ENCODE assay signal across 10 mouse cellular contexts in genomic region chr7:74108347-74108746, GRCm38 (mm10).
DNase-seq lines count a peak whose midpoint lies in the region; ATAC-seq lines count a peak whose summit lies in the region.
"Had no signal": no experiment of that assay in that cellular context is flagged by ENCODE, and none has a peak within 500 bp of the region (broad histone marks: within the 10 kb centered on the region; RNA-seq: fewer than 3 reads in every experiment).

No protein-coding gene starts in this region.

- H3K9me3 ChIP-seq in kidney, embryonic 15.5 days (replicated peaks), result no peaks in the 10 kb centered on the region
- H3K9me3 ChIP-seq: midbrain, embryonic 12.5 days had no signal

- ATAC-seq in cerebellum, adult (ENCODE audit: insufficient number of reproducible peaks, low FRiP score, low TSS enrichment), result no peak
- ATAC-seq in kidney, embryonic 15.5 days (replicated peaks; ENCODE audit: low FRiP score), result 0 out of 2 replicates have a peak, but pooled peaks have one; percentile 9

- H3K9ac ChIP-seq in kidney, embryonic 15.5 days, result no peak overlapping the region
- H3K9ac ChIP-seq: midbrain, embryonic 12.5 days had no signal

- WGBS in kidney, embryonic 15.5 days, result 64% methylated on average over 3 of the region's 3 CpGs

- no peaks in the 10 kb centered on the region for H3K36me3 ChIP-seq in kidney, embryonic 15.5 days
- H3K36me3 ChIP-seq: midbrain, embryonic 12.5 days had no signal

- no peak overlapping the region for H3K4me2 ChIP-seq in kidney, embryonic 15.5 days
- H3K4me2 ChIP-seq: midbrain, embryonic 12.5 days had no signal

- no peak overlapping the region for H3K4me3 ChIP-seq in kidney, embryonic 15.5 days (replicated peaks)
- H3K4me3 ChIP-seq: midbrain, embryonic 12.5 days had no signal

- H3K27me3 ChIP-seq in kidney, embryonic 15.5 days, result no peaks in the 10 kb centered on the region
- H3K27me3 ChIP-seq: midbrain, embryonic 12.5 days had no signal

- H3K4me1 ChIP-seq in kidney, embryonic 15.5 days, result peaks cover 11% of the 10 kb centered on the region; the same call in 1 of the 2 replicates
- H3K4me1 ChIP-seq: midbrain, embryonic 12.5 days had no signal

- H3K27ac ChIP-seq in kidney, embryonic 15.5 days, result peak overlapping the region; percentile 68
- H3K27ac ChIP-seq: midbrain, embryonic 12.5 days had no signal

- DNase-seq in cerebellum, adult 9-10 months, result peak; percentile 4
- no peak for DNase-seq in kidney, adult 18-20 months
- peak; percentile 16 for DNase-seq in ES-CJ7 (ENCODE audit: low read depth, low spot score)
- peak; percentile 10 for DNase-seq in kidney, postnatal 14 days
- no peak for DNase-seq in thymus, postnatal 0 days (ENCODE audit: low spot score)
- no peak for DNase-seq in gastrocnemius, adult 18-20 months (ENCODE audit: low spot score)
- DNase-seq: B cell, adult 2 months had no signal

Comparison
In these comparisons a context has a peak if more than half of its experiments do, and no peak if none do; other contexts are left out.
1. DNase-seq: peak in cerebellum, adult 9-10 months (single experiment), ES-CJ7 (single experiment) and kidney, postnatal 14 days (single experiment); none in kidney, adult 18-20 months (single experiment), thymus, postnatal 0 days (single experiment) and gastrocnemius, adult 18-20 months (single experiment).